Mouse (Mus musculus) neural tube, embryonic 11.5 days (tissue): Measurements from ENCODE around the gene Nf2. TPM values are rescaled to one million over a fixed set of nuclear protein-coding genes. Genes with fewer than 3 reads are reported as not detected.
A peak's percentile ranks its signal among the peaks of the same experiment; 100 is the strongest.

Experiments used
- ATAC-seq: fragments of 200-750 bp; cut with Nextera tagmentation; 2 replicates; pipeline ENCODE4 v1.8.0; 2017; ENCODE audit warnings: moderate number of reproducible peaks, mild to moderate bottlenecking, moderate TSS enrichment, moderate library complexity; ENCODE audit not compliant: insufficient read depth, low FRiP score, low TSS enrichment
- DNase-seq: peaks from one replicate; pipeline ENCODE4 v3.0.0-alpha.2; 2015; ENCODE audit warnings: low spot score
- H3K27ac ChIP-seq: fragments of 300-500 bp; sonication (generic); 2 replicates; pipeline ENCODE4 v1.5.1; 2014; ENCODE audit warnings: low read depth, mild to moderate bottlenecking, low read length
- H3K27me3 ChIP-seq: fragments of 300-500 bp; sonication (generic); 2 replicates; pipeline ENCODE4 v1.6.1; 2014; ENCODE audit warnings: mild to moderate bottlenecking, low read length, mixed read lengths; ENCODE audit not compliant: control insufficient read depth, insufficient read depth
- H3K36me3 ChIP-seq: fragments of 300-500 bp; sonication (generic); 2 replicates; pipeline ENCODE4 v1.6.1; 2014; ENCODE audit warnings: mild to moderate bottlenecking, low read length, moderate library complexity, mixed read lengths; ENCODE audit not compliant: control insufficient read depth, insufficient read depth
- H3K4me1 ChIP-seq: fragments of 300-500 bp; sonication (generic); 2 replicates; pipeline ENCODE4 v1.6.1; 2014; ENCODE audit warnings: low read length, mixed read lengths; ENCODE audit not compliant: control insufficient read depth, insufficient read depth
- H3K4me2 ChIP-seq: fragments of 300-500 bp; sonication (generic); 2 replicates; pipeline ENCODE4 v1.6.1; 2014; ENCODE audit warnings: low read depth, mild to moderate bottlenecking, moderate library complexity
- H3K4me3 ChIP-seq: fragments of 300-500 bp; sonication (generic); 2 replicates; pipeline ENCODE4 v1.5.1; 2014; ENCODE audit warnings: low read depth, low read length
- H3K9ac ChIP-seq: fragments of 300-500 bp; sonication (generic); 2 replicates; pipeline ENCODE4 v1.6.1; 2014; ENCODE audit warnings: mild to moderate bottlenecking, low read length
- H3K9me3 ChIP-seq: fragments of 300-500 bp; sonication (generic); 2 replicates; pipeline ENCODE4 v1.6.1; 2016; ENCODE audit warnings: low read length; ENCODE audit not compliant: control insufficient read depth
- WGBS: fragments of 180-500 bp; shearing (Covaris S2); extraction: QIAGEN DNeasy Blood & Tissue Kit; methylation state at CpG from one replicate; pipeline ENCODE4 v1.1.7; 2014; 5-methylcytosine and 5-hydroxymethylcytosine counted together
- polyA plus RNA-seq: library from polyadenylated mRNA; unstranded; fragments of >200 nt; fragmentation: Nextera tagmentation; extraction: Ambion mirVana; gene quantifications from 2 replicates; pipeline ENCODE4 v1.2.1, GENCODE M21; 2014

Nf2 gene
- polyA plus RNA-seq, 1 experiment from 2014 or later: 67.7 TPM

GRCm38 (mm10) chr11:4756460-4756859 lies 92.9 kb downstream of the Nf2 start:
- no peak overlapping the region for H3K9ac ChIP-seq
- H3K4me1 ChIP-seq: peaks cover 8% of the 10 kb centered on the region; the same call in 1 of the 2 replicates
- H3K9me3 ChIP-seq: no peaks in the 10 kb centered on the region
- H3K27ac ChIP-seq: no peak overlapping the region
- WGBS: 82% methylated on average over 9 of the region's 9 CpGs
- no peaks in the 10 kb centered on the region for H3K36me3 ChIP-seq
- no peak for ATAC-seq
- no peak overlapping the region for H3K4me3 ChIP-seq
- H3K27me3 ChIP-seq: no peaks in the 10 kb centered on the region
- DNase-seq: no peak
- H3K4me2 ChIP-seq: no peak overlapping the region

DNA sequence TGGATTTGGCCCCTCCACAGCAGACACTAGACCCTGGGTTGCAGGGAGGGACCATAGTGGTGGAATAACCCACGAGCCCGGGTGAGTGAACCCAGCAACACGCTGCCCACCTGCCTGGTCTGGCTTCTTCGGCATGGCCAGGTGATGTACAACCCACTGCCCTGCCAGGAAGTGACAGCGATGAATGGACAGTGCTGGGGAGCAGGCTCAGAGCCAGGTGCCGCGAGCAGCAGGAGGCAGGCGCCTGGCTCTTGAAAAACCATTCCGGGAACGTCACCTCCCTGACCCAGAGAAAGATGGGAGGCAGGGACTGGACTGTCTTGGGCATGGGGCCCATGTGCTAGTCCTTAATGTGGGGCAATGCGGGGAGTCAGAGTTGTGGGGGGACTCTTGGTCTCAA lies 94.5 kb downstream of the Nf2 start:
- no peak overlapping the region for H3K27ac ChIP-seq
- ATAC-seq: no peak
- no peak overlapping the region for H3K4me2 ChIP-seq
- H3K36me3 ChIP-seq: no peaks in the 10 kb centered on the region
- H3K4me3 ChIP-seq: no peak overlapping the region
- no peaks in the 10 kb centered on the region for H3K9me3 ChIP-seq
- no peak overlapping the region for H3K9ac ChIP-seq
- no peak for DNase-seq
- 72% methylated on average over 11 of the region's 11 CpGs for WGBS
- peaks cover 3% of the 10 kb centered on the region for H3K27me3 ChIP-seq
- H3K4me1 ChIP-seq: peaks cover 8% of the 10 kb centered on the region; the same call in 1 of the 2 replicates

GRCm38 (mm10) chr11:4754036-4754435 lies 95.3 kb downstream of the Nf2 start:
- 91% methylated on average over 3 of the region's 3 CpGs for WGBS
- ATAC-seq (no peak), DNase-seq (no peak)
- Histone ChIP-seq H3K4me3 (no peak overlapping the region), H3K4me1 (peaks cover 8% of the 10 kb centered on the region; the same call in 1 of the 2 replicates), H3K27me3 (peaks cover 11% of the 10 kb centered on the region), H3K36me3 (no peaks in the 10 kb centered on the region), H3K9me3 (no peaks in the 10 kb centered on the region), H3K4me2 (no peak overlapping the region), H3K27ac (no peak overlapping the region), H3K9ac (no peak overlapping the region)

DNA sequence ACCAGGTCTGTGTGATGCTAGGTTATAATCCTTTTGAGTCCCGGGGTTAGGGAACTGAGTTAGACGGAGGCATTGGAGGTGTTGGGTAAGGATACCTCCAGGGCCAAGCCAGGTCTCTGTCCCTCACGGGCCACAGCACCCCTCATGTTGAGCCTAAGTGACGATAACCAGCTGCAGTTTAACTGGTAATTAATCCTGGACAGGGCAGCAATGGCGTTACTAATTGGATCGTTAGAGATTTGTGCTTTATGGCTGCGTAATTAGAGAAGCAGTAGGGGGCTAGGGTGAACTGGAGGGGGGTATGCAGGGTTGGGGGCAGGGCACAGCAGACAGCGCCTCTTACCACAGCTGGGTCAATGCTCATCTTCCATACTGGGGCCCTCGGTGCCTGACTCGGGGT lies 96.5 kb downstream of the Nf2 start:
- H3K27ac ChIP-seq: no peak overlapping the region
- H3K36me3 ChIP-seq: no peaks in the 10 kb centered on the region
- DNase-seq: no peak
- 33% methylated on average over 10 of the region's 10 CpGs for WGBS
- H3K27me3 ChIP-seq: peaks cover 21% of the 10 kb centered on the region
- no peak overlapping the region for H3K4me3 ChIP-seq
- H3K4me2 ChIP-seq: no peak overlapping the region
- H3K4me1 ChIP-seq: 0 out of 2 replicates have a peak, but pooled peaks cover 9% of the 10 kb centered on the region
- no peak for ATAC-seq
- H3K9me3 ChIP-seq: no peaks in the 10 kb centered on the region
- H3K9ac ChIP-seq: no peak overlapping the region

GRCm38 (mm10) chr11:4750263-4750662 lies 99.1 kb downstream of the Nf2 start:
- H3K27ac ChIP-seq: no peak overlapping the region
- ATAC-seq (no peak), DNase-seq (peak; percentile 68)
- H3K9me3 ChIP-seq: no peaks in the 10 kb centered on the region
- H3K36me3 ChIP-seq: no peaks in the 10 kb centered on the region
- H3K27me3 ChIP-seq: peaks cover 47% of the 10 kb centered on the region
- H3K4me3 ChIP-seq: no peak overlapping the region
- 7% methylated on average over 9 of the region's 9 CpGs for WGBS
- no peak overlapping the region for H3K9ac ChIP-seq
- H3K4me1 ChIP-seq: peaks cover 20% of the 10 kb centered on the region
- H3K4me2 ChIP-seq: no peak overlapping the region

GRCm38 (mm10) chr11:4747285-4747684 lies 102.1 kb downstream of the Nf2 start:
- H3K4me3 ChIP-seq: peak overlapping the region; percentile 57
- H3K36me3 ChIP-seq: no peaks in the 10 kb centered on the region
- ATAC-seq (no peak), DNase-seq (no peak)
- H3K9ac ChIP-seq: peak overlapping the region; percentile 40
- no peaks in the 10 kb centered on the region for H3K9me3 ChIP-seq
- H3K4me1 ChIP-seq: peaks cover 13% of the 10 kb centered on the region
- H3K27ac ChIP-seq: no peak overlapping the region
- H3K4me2 ChIP-seq: peak overlapping the region; percentile 96
- peaks cover 62% of the 10 kb centered on the region for H3K27me3 ChIP-seq
- 1% methylated on average over 12 of the region's 12 CpGs for WGBS

DNA sequence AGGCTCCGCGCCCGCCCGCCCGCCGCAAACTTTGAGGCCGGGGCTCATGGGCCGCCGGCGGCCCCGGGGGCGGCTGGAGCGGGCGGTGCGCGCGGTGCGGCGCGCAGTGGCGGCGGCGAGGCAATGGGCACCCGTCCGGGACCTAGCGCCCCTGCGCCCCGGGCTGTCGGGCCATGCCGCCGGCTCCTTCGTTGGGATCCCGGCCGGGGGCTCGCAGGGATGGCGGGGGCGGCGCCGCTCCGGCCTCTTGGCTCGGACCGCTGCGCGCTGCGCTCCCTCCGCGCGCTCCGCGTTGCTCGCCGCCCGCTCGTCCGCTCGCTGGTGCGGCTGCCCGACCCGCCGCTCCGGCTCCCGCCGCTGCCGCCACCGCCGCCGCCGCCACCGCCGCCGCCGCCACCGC lies 102.6 kb downstream of the Nf2 start, which contains the start of gene Cabp7:
TSS of gene Cabp7 (minus strand) at position 46 of the 400 bp plus-strand sequence.
- DNase-seq: no peak
- ATAC-seq: no peak
- no peak within 1 kb of the TSS for H3K27ac ChIP-seq

GRCm38 (mm10) chr11:4745969-4746368 lies 103.4 kb downstream of the Nf2 start:
- H3K9me3 ChIP-seq: no peaks in the 10 kb centered on the region
- no peak for ATAC-seq
- peak; percentile 51 for DNase-seq
- peaks cover 13% of the 10 kb centered on the region for H3K4me1 ChIP-seq
- peak overlapping the region; percentile 57 for H3K4me3 ChIP-seq
- no peak overlapping the region for H3K27ac ChIP-seq
- H3K9ac ChIP-seq: peak overlapping the region; percentile 49
- no peaks in the 10 kb centered on the region for H3K36me3 ChIP-seq
- H3K27me3 ChIP-seq: peaks cover 62% of the 10 kb centered on the region
- H3K4me2 ChIP-seq: peak overlapping the region; percentile 96
- under 1% methylated on average over 37 of the region's 39 CpGs for WGBS

More for the DNA sequence above, 102.6 kb downstream of the Nf2 start, which contains the start of gene Cabp7:
- WGBS: 0% methylated on average over 16 of the region's 73 CpGs
- Histone ChIP-seq H3K9ac (peak within 1 kb of the TSS; percentile 49), H3K36me3 (no peaks in the 10 kb centered on the region), H3K27me3 (peaks cover 62% of the 10 kb centered on the region), H3K9me3 (no peaks in the 10 kb centered on the region), H3K4me1 (peaks cover 13% of the 10 kb centered on the region), H3K4me3 (peak within 1 kb of the TSS; percentile 57), H3K4me2 (peak within 1 kb of the TSS; percentile 96)

- H3K9ac ChIP-seq: no peak overlapping the region
- ATAC-seq (no peak), DNase-seq (no peak)
- peaks cover 57% of the 10 kb centered on the region for H3K27me3 ChIP-seq
- H3K4me3 ChIP-seq: no peak overlapping the region
- no peaks in the 10 kb centered on the region for H3K9me3 ChIP-seq
- H3K4me1 ChIP-seq: peaks cover 13% of the 10 kb centered on the region
- H3K27ac ChIP-seq: no peak overlapping the region
- H3K36me3 ChIP-seq: no peaks in the 10 kb centered on the region
- H3K4me2 ChIP-seq: no peak overlapping the region
- WGBS: 61% methylated on average over 6 of the region's 6 CpGs
Observed at GRCm38 (mm10) chr11:4744691-4745090, 104.6 kb downstream of the Nf2 start.
